In the genomic region with DNA sequence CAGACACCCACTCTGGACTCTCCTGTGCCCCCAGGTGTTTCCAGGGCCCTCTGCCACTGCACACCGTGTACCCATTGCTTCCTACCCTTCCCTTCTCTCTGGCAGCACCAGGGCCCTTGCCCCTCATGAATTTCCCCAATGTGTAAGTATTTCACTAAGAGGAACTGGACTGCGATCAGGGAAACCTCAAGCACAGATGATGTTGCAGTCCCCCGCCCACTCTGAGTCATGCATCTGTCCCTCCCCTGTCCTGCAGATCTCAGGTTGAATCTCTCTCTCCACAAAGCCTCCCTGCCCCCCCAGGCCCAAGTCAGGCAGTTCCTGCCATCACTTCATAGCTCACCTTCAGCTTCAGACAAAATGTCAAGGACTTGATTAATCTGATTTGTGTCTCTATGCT, we compare ENCODE assay signal across 1 mouse cellular context.
TF ChIP-seq lines count a peak whose summit lies in the region.

No protein-coding gene starts in this region.

TF ChIP-seq in CH12.LX, 34 proteins besides CTCF, POLR2A, EP300 and RAD21 (continued from another document):
- TF ChIP-seq CHD1 (IDR thresholded peaks at IDR 0.05; ENCODE audit: low read depth, low read length): 0 out of 2 replicates have a peak, but pooled peaks have one; percentile 82
- no peak for TF ChIP-seq ZKSCAN1 (IDR thresholded peaks at IDR 0.05; ENCODE audit: borderline replicate concordance, low read depth, low read length)
- no peak for TF ChIP-seq POLR2AphosphoS2 (IDR thresholded peaks at IDR 0.05; ENCODE audit: low read depth, low read length)
- TF ChIP-seq BHLHE40 (IDR thresholded peaks at IDR 0.05; ENCODE audit: low read depth, low read length): peak; percentile 73
- TF ChIP-seq MAX (IDR thresholded peaks at IDR 0.05; ENCODE audit: low read length): peak; percentile 60
- TF ChIP-seq GABPA (IDR thresholded peaks at IDR 0.05; ENCODE audit: insufficient replicate concordance, low read depth, low read length): no peak
- TF ChIP-seq ETS1 (conservative IDR thresholded peaks at IDR 0.05; ENCODE audit: low read depth, low read length): peak; percentile 97
- peak; percentile 97 for TF ChIP-seq MAZ (IDR thresholded peaks at IDR 0.05; ENCODE audit: low read depth, low read length)
- peak; percentile 88 for TF ChIP-seq SIN3A (IDR thresholded peaks at IDR 0.05; ENCODE audit: low read length)
- TF ChIP-seq RCOR1 (conservative IDR thresholded peaks at IDR 0.05; ENCODE audit: low read depth, low read length): peak; percentile 81; the same call in 1 of the 2 replicates
- peak; percentile 53; the same call in 1 of the 2 replicates for TF ChIP-seq E2F4 (IDR thresholded peaks at IDR 0.05; ENCODE audit: insufficient replicate concordance, low read depth, low read length)
- peak; percentile 79 for TF ChIP-seq MYC (IDR thresholded peaks at IDR 0.05; ENCODE audit: low read depth, low read length)
- TF ChIP-seq MAFK (IDR thresholded peaks at IDR 0.05; ENCODE audit: insufficient replicate concordance, low read length): peak; percentile 66; the same call in 1 of the 2 replicates
- TF ChIP-seq USF2 (conservative IDR thresholded peaks at IDR 0.05; ENCODE audit: low read depth, low read length): no peak
- peak; percentile 35; the same call in 1 of the 2 replicates for TF ChIP-seq NRF1 (IDR thresholded peaks at IDR 0.05; ENCODE audit: low read depth, low read length)
